Mouse (Mus musculus) testis, postnatal 10 days (tissue): ENCODE measurements around the gene 4931400O07Rik.

Source experiments
- DNase-seq: peaks from one replicate; pipeline ENCODE4 v3.0.0; 2021; ENCODE audit warnings: low spot score

Gene 4931400O07Rik

GRCm38 (mm10) chrX:62467691-62468090 is at the start of gene 4931400O07Rik:
Gene 4931400O07Rik, plus strand, starts transcription at chrX:62467991.
- no peak for DNase-seq
